Mouse (Mus musculus) olfactory bulb, adult 2 months (tissue): ENCODE results near the gene Usp37. TPM values are rescaled to one million over a fixed set of nuclear protein-coding genes. Genes with fewer than 3 reads are reported as not detected.

ENCODE experiments used
- H3K27ac ChIP-seq: fragments of 200-500 bp; 2 replicates; pipeline ENCODE4 v1.5.1; 2012; ENCODE audit warnings: low read depth, low read length; ENCODE audit not compliant: insufficient read depth
- H3K4me1 ChIP-seq: fragments of 200-500 bp; 2 replicates; pipeline ENCODE4 v1.6.1; 2012; ENCODE audit warnings: low read length; ENCODE audit not compliant: control insufficient read depth, insufficient read depth
- H3K4me3 ChIP-seq: fragments of 200-500 bp; 2 replicates; pipeline ENCODE4 v1.5.1; 2012; ENCODE audit warnings: mild to moderate bottlenecking, low read depth, low read length, moderate library complexity; ENCODE audit not compliant: insufficient read depth
- CTCF ChIP-seq: fragments of 200-500 bp; IDR thresholded peaks from 2 replicates; pipeline ENCODE4 v1.5.1; 2012; ENCODE audit warnings: low read depth, mild to moderate bottlenecking, low read length, moderate library complexity; ENCODE audit not compliant: insufficient read depth
- POLR2A ChIP-seq: fragments of 200-500 bp; IDR thresholded peaks from 2 replicates; pipeline ENCODE4 v1.6.1; 2012; ENCODE audit warnings: mild to moderate bottlenecking, low read depth, low read length, moderate library complexity; ENCODE audit not compliant: insufficient read depth
- WGBS: fragments of 180-500 bp; shearing (Covaris S2); methylation state at CpG from one replicate; pipeline ENCODE4 v1.1.7; 2018; 5-methylcytosine and 5-hydroxymethylcytosine counted together
- polyA plus RNA-seq: library from polyadenylated mRNA; stranded (reverse); fragments of >200 nt; gene quantifications from 2 replicates; pipeline ENCODE4 v1.2.4, GENCODE M21; 2012; ENCODE audit warnings: low replicate concordance; ENCODE audit not compliant: missing spikeins, insufficient read depth, insufficient read length

Gene Usp37
- polyA plus RNA-seq, 1 experiment: not detected

GRCm38 (mm10) chr1:74394858-74395257, 149.2 kb downstream of the Usp37 start:
- WGBS: 94% methylated on average over 15 of the region's 15 CpGs
- TF ChIP-seq POLR2A (no peak), CTCF (no peak)
- Histone ChIP-seq H3K4me1 (peaks cover 29% of the 10 kb centered on the region), H3K27ac (no peak overlapping the region), H3K4me3 (no peak overlapping the region)

- TF ChIP-seq POLR2A: no peak
- no peak for TF ChIP-seq CTCF
- H3K4me3 ChIP-seq: no peak overlapping the region
- no peak overlapping the region for H3K27ac ChIP-seq
- H3K4me1 ChIP-seq: peaks cover 34% of the 10 kb centered on the region
- WGBS: 90% methylated on average over 9 of the region's 9 CpGs
Observed at GRCm38 (mm10) chr1:74394311-74394710, 149.8 kb downstream of the Usp37 start.

- 91% methylated on average over 9 of the region's 9 CpGs for WGBS
- Histone ChIP-seq H3K4me1 (peaks cover 34% of the 10 kb centered on the region), H3K4me3 (no peak overlapping the region), H3K27ac (no peak overlapping the region)
- TF ChIP-seq CTCF: no peak
Observed at GRCm38 (mm10) chr1:74393697-74394096, 150.4 kb downstream of the Usp37 start.

- Histone ChIP-seq H3K4me1 (peaks cover 32% of the 10 kb centered on the region), H3K4me3 (peak overlapping the region; percentile 67), H3K27ac (no peak overlapping the region)
- TF ChIP-seq POLR2A (no peak), CTCF (no peak)
- 33% methylated on average over 7 of the region's 7 CpGs for WGBS
Observed at GRCm38 (mm10) chr1:74393010-74393409, 151.1 kb downstream of the Usp37 start.

- no peak for TF ChIP-seq POLR2A
- Histone ChIP-seq H3K27ac (0 out of 2 replicates have a peak overlapping the region, but pooled peaks have one; percentile 12), H3K4me3 (peak overlapping the region; percentile 67), H3K4me1 (peaks cover 28% of the 10 kb centered on the region)
- WGBS: 2% methylated on average over 16 of the region's 16 CpGs
Observed at GRCm38 (mm10) chr1:74392446-74392994, 151.6 kb downstream of the Usp37 start.

GRCm38 (mm10) chr1:74391844-74392441, 152.1 kb downstream of the Usp37 start:
- under 1% methylated on average over 62 of the region's 63 CpGs for WGBS
- TF ChIP-seq CTCF (peak; percentile 9; the same call in 1 of the 2 replicates), POLR2A (no peak)
- peaks cover 30% of the 10 kb centered on the region for H3K4me1 ChIP-seq
- H3K4me3 ChIP-seq: peak overlapping the region; percentile 67
- peak overlapping the region; percentile 12; the same call in 1 of the 2 replicates for H3K27ac ChIP-seq

- WGBS: 3% methylated on average over 49 of the region's 51 CpGs
- TF ChIP-seq CTCF: no peak
- TF ChIP-seq POLR2A: no peak
- H3K4me3 ChIP-seq: peak within 1 kb of the TSS; percentile 74
- H3K4me1 ChIP-seq: peaks cover 29% of the 10 kb centered on the region
- peak within 1 kb of the TSS; percentile 74 for H3K27ac ChIP-seq
Observed at GRCm38 (mm10) chr1:74390924-74391748, 152.9 kb downstream of the Usp37 start, which contains the start of gene Ctdsp1. Ctdsp1 (plus strand) TSS chr1:74391509.

- Histone ChIP-seq H3K27ac (no peak overlapping the region), H3K4me3 (no peak overlapping the region), H3K4me1 (peaks cover 29% of the 10 kb centered on the region)
- 12% methylated on average over 21 of the region's 21 CpGs for WGBS
- TF ChIP-seq POLR2A (no peak), CTCF (peak; percentile 26; the same call in 1 of the 2 replicates)
Observed at GRCm38 (mm10) chr1:74390287-74390906, 153.7 kb downstream of the Usp37 start.

GRCm38 (mm10) chr1:74389831-74390286, 154.2 kb downstream of the Usp37 start:
- no peak overlapping the region for H3K4me3 ChIP-seq

More at GRCm38 (mm10) chr1:74389831-74390286, 154.2 kb downstream of the Usp37 start:
- TF ChIP-seq CTCF: no peak
- no peak for TF ChIP-seq POLR2A
- Histone ChIP-seq H3K4me1 (peaks cover 29% of the 10 kb centered on the region), H3K27ac (no peak overlapping the region)
- 35% methylated on average over 29 of the region's 29 CpGs for WGBS
